Mouse (Mus musculus) E14TG2a.4 (cell line): Measurements from ENCODE around the gene Cdyl.

Experiments used
- CTCF ChIP-seq: conservative IDR thresholded peaks from 2 replicates; pipeline ENCODE4 v1.5.1; 2014; ENCODE audit warnings: low read length
- NANOG ChIP-seq: IDR thresholded peaks from 2 replicates; pipeline ENCODE4 v1.6.1; 2014; ENCODE audit warnings: borderline replicate concordance, low read length, mixed read lengths

GRCm38 (mm10) chr13:35851581-35851980 lies 191.9 kb downstream of the Cdyl start:
- TF ChIP-seq CTCF (no peak), NANOG (no peak)
